Mouse (Mus musculus): ENCODE measurements at regions not wholly inside any gene's neighbourhood (a gene's known extent, or its start where the extent isn't known, plus 50 kb on each side); places are given as distances from the start of the nearest gene placed in this dataset.
A peak's percentile ranks its signal among the peaks of the same experiment; 100 is the strongest.
"Not testable (repeated sequence)": the region's sequence is repeated elsewhere in the genome, so short reads cannot be mapped to it uniquely, and the experiment has no call there.

DNA sequence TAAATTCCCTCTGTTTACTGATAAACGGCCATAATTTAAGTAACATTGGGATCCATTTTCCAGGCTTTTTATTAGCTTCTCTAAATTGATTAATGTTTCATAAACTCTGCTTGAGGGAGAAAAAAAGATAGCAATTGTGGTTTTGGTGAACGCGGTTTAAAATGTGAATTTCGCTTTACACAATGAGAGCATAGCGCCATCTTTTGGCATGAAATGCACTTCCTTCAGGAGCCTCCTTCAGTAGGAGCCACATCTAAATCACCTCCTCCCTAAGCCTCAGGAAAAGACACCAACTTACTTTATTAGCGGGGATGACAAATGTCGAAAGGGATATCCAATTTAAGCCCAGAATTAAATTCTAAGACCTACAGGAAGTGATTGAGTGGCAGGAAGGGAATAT, 309.1 kb downstream of the Trib2 start:
- Histone ChIP-seq H3K79me2 (ENCODE audit: control insufficient read depth, insufficient read depth, low read length) (no peaks in the 10 kb centered on the region), H3K4me1 (ENCODE audit: control insufficient read depth, insufficient read depth, low read length) (no peaks in the 10 kb centered on the region), H3K27ac (replicated peaks; ENCODE audit: insufficient read depth, low read depth, low read length) (no peak overlapping the region), H3K9ac (ENCODE audit: low read depth, low read length) (no peak overlapping the region), H3K27me3 (ENCODE audit: control insufficient read depth, insufficient read depth, low read length) (no peaks in the 10 kb centered on the region), H3K4me3 (ENCODE audit: insufficient read depth, low read depth, low read length) (no peak overlapping the region), H3K36me3 (ENCODE audit: control insufficient read depth, insufficient read depth, low read length) (no peaks in the 10 kb centered on the region)
- no peak for DNase-seq (ENCODE audit: extremely low read depth, low read depth, low spot score)
- no peak for TF ChIP-seq POLR2A (IDR thresholded peaks at IDR 0.05; ENCODE audit: extremely low read depth, insufficient read depth, low read length)
- peak; percentile 7; the same call in 1 of the 2 replicates for TF ChIP-seq CTCF (IDR thresholded peaks at IDR 0.05; ENCODE audit: low read depth, low read length)
- 31% methylated on average over 7 of the region's 7 CpGs for WGBS

DNA sequence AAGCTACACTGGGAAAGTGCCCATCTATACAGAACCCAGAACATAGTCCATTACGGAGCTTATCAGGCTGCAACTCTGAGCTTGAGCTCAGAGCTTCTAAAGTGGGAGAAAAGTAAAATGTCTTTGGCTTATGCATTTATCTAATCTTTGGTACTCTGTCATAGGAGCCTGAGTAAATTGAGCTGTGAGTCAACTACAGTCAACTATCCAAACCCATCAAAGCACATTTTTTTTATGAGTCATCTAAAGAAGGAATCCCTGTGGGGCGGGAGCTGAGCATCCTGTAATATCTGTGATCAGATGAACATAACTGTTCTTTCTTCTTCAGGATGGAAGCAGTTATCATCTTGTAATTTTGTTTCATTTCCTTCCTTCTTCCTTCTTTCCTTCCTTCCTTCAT, 323.1 kb downstream of the Trib2 start:
- Histone ChIP-seq H3K36me3 (ENCODE audit: control insufficient read depth, insufficient read depth, low read length) (no peaks in the 10 kb centered on the region), H3K4me1 (ENCODE audit: control insufficient read depth, insufficient read depth, low read length) (no peaks in the 10 kb centered on the region), H3K27ac (replicated peaks; ENCODE audit: insufficient read depth, low read depth, low read length) (no peak overlapping the region), H3K79me2 (ENCODE audit: control insufficient read depth, insufficient read depth, low read length) (no peaks in the 10 kb centered on the region), H3K9ac (ENCODE audit: low read depth, low read length) (no peak overlapping the region), H3K4me3 (ENCODE audit: insufficient read depth, low read depth, low read length) (no peak overlapping the region), H3K27me3 (ENCODE audit: control insufficient read depth, insufficient read depth, low read length) (no peaks in the 10 kb centered on the region)
- TF ChIP-seq CTCF (IDR thresholded peaks at IDR 0.05; ENCODE audit: low read depth, low read length), result no peak
- no peak for TF ChIP-seq POLR2A (IDR thresholded peaks at IDR 0.05; ENCODE audit: extremely low read depth, insufficient read depth, low read length)
- 83% methylated on average over 2 of the region's 2 CpGs for WGBS
- DNase-seq (ENCODE audit: extremely low read depth, low read depth, low spot score), result no peak

DNA sequence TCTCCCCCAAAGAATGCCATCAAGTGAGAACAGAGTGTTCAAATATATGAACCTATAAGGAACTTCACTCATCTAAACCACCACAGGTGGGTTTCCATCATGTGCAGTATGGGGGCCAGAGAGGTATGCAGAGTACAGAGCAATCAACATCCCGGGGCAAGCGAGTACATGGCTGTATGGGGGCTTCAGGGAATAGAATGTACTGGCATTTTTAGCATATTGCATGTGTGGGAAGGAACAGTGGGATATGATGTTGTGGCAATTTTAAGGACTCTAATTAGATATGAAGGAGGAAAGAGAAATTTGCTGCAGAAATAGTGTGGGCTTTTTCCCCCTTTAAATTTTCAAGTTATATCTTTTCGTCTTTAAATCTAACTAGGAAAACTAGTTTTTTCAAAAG, 344.0 kb downstream of the Trib2 start:
- no peak overlapping the region for H3K27ac ChIP-seq (replicated peaks; ENCODE audit: insufficient read depth, low read depth, low read length)
- no peak overlapping the region for H3K9ac ChIP-seq (ENCODE audit: low read depth, low read length)
- no peaks in the 10 kb centered on the region for H3K27me3 ChIP-seq (ENCODE audit: control insufficient read depth, insufficient read depth, low read length)
- no peaks in the 10 kb centered on the region for H3K79me2 ChIP-seq (ENCODE audit: control insufficient read depth, insufficient read depth, low read length)
- no peak for TF ChIP-seq CTCF (IDR thresholded peaks at IDR 0.05; ENCODE audit: low read depth, low read length)
- no peak for TF ChIP-seq POLR2A (IDR thresholded peaks at IDR 0.05; ENCODE audit: extremely low read depth, insufficient read depth, low read length)
- no peak for DNase-seq (ENCODE audit: extremely low read depth, low read depth, low spot score)
- 87% methylated on average over 3 of the region's 3 CpGs for WGBS
- no peak overlapping the region for H3K4me3 ChIP-seq (ENCODE audit: insufficient read depth, low read depth, low read length)
- H3K4me1 ChIP-seq (ENCODE audit: control insufficient read depth, insufficient read depth, low read length), result no peaks in the 10 kb centered on the region
- H3K36me3 ChIP-seq (ENCODE audit: control insufficient read depth, insufficient read depth, low read length), result no peaks in the 10 kb centered on the region

DNA sequence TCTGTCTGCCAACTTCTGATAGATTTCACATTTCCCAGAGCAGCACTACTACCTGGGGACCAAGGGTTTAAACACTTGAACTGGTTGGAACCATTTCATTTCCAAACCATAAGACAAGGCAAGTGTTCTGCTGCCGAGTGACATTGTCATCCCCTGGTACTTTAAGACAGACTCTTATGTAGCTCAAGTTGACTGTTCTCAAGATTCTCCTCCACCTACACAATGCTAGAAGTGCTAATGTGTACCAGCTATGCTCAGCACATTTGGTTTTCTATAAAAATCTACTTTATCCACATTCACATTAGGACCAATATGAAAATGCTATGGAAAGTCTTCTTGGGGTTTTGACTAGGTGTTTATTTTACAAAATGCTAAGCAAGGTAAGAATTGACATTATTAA, 357.3 kb downstream of the Trib2 start:
- H3K9ac ChIP-seq (ENCODE audit: low read depth, low read length), result no peak overlapping the region
- H3K79me2 ChIP-seq (ENCODE audit: control insufficient read depth, insufficient read depth, low read length), result no peaks in the 10 kb centered on the region
- 77% methylated on average over 1 of the region's 1 CpGs for WGBS
- no peaks in the 10 kb centered on the region for H3K36me3 ChIP-seq (ENCODE audit: control insufficient read depth, insufficient read depth, low read length)
- no peaks in the 10 kb centered on the region for H3K27me3 ChIP-seq (ENCODE audit: control insufficient read depth, insufficient read depth, low read length)
- TF ChIP-seq CTCF (IDR thresholded peaks at IDR 0.05; ENCODE audit: low read depth, low read length) (no peak), POLR2A (IDR thresholded peaks at IDR 0.05; ENCODE audit: extremely low read depth, insufficient read depth, low read length) (no peak)
- no peak for DNase-seq (ENCODE audit: extremely low read depth, low read depth, low spot score)
- H3K27ac ChIP-seq (replicated peaks; ENCODE audit: insufficient read depth, low read depth, low read length), result no peak overlapping the region
- no peak overlapping the region for H3K4me3 ChIP-seq (ENCODE audit: insufficient read depth, low read depth, low read length)
- no peaks in the 10 kb centered on the region for H3K4me1 ChIP-seq (ENCODE audit: control insufficient read depth, insufficient read depth, low read length)

DNA sequence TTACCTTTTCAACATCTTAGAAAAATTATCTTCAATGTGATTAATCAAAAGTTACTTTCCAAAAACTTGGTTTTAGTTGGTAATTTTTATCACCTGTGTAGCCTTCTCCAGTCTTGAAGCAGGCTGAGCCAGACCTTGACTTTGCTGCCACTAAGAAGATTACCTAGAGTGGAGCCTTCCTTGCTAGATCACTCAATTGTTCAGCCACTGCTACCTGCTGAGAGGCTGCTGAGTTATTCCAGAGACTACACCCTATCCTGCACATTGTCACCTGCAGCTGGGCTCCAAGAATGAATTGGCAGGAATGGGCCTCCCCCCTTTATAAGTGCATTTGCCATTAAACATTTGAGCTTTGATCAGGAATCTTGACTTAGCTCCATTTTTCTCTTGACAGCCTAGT, 360.4 kb downstream of the Trib2 start:
- not testable (repeated sequence) for H3K4me3 ChIP-seq (ENCODE audit: insufficient read depth, low read depth, low read length); H3K27ac ChIP-seq (replicated peaks; ENCODE audit: insufficient read depth, low read depth, low read length); DNase-seq (ENCODE audit: extremely low read depth, low read depth, low spot score); H3K27me3 ChIP-seq (ENCODE audit: control insufficient read depth, insufficient read depth, low read length); H3K36me3 ChIP-seq (ENCODE audit: control insufficient read depth, insufficient read depth, low read length); H3K9ac ChIP-seq (ENCODE audit: low read depth, low read length); H3K79me2 ChIP-seq (ENCODE audit: control insufficient read depth, insufficient read depth, low read length); H3K4me1 ChIP-seq (ENCODE audit: control insufficient read depth, insufficient read depth, low read length)

DNA sequence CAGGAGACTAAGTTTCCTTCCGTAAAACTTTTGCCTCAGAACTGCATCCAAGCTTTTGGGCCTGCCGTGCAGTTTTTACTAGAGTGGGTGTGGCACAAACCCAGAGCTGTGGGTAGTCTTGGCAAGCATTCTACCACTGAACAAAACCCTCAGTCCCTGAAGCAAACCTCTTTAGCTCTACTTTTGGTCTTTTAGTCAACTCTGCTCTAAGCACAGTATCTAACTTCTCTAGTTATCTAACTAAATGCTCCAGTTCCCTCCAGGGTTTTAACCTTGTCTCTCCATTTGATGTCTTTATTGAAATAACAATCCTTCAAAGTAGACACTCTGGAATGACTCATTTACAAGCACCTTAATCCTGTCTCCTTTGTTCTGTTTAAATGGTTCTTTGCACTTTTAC, 361.0 kb downstream of the Trib2 start:
- Histone ChIP-seq H3K4me1 (ENCODE audit: control insufficient read depth, insufficient read depth, low read length) (no peaks in the 10 kb centered on the region), H3K4me3 (ENCODE audit: insufficient read depth, low read depth, low read length) (no peak overlapping the region), H3K36me3 (ENCODE audit: control insufficient read depth, insufficient read depth, low read length) (no peaks in the 10 kb centered on the region), H3K27ac (replicated peaks; ENCODE audit: insufficient read depth, low read depth, low read length) (no peak overlapping the region), H3K27me3 (ENCODE audit: control insufficient read depth, insufficient read depth, low read length) (no peaks in the 10 kb centered on the region), H3K9ac (ENCODE audit: low read depth, low read length) (no peak overlapping the region), H3K79me2 (ENCODE audit: control insufficient read depth, insufficient read depth, low read length) (no peaks in the 10 kb centered on the region)
- TF ChIP-seq CTCF (IDR thresholded peaks at IDR 0.05; ENCODE audit: low read depth, low read length) (no peak), POLR2A (IDR thresholded peaks at IDR 0.05; ENCODE audit: extremely low read depth, insufficient read depth, low read length) (no peak)
- no peak for DNase-seq (ENCODE audit: extremely low read depth, low read depth, low spot score)
- WGBS, result 95% methylated on average over 2 of the region's 2 CpGs

Data from liver, adult 2 months (tissue).